In the genomic region with DNA sequence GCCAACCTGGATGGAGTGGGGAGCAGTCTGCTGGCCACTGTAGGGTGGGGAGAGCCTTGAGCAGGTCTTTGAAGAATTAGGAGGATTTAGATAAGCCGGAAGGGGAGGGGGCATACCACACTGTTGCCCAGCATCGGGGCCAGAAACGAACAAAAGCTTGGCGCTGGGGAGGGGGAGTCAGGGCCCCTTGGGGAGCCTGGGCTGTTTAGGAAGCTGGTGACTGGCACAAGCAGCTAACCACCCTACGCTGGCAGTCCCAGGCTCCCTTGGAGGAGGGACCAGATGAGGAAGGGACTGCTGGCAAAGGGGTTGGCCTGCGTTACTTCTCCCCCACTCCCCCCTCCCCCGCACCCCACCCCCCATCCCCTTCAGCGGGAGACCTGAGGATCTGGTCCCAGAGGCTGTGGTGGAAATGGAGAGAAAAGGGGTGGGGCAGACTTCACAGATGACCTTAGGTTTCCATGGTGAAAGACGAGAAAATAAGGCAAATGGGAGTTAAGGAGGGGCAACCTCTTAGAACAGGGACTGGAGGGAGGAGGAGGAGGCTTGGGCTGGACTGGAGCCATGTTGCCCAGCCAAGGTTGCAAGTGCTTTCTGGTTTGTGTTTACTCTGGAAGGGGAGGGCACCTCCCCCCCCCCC, we compare ENCODE assay signal across 8 mouse cellular contexts. TPM values are rescaled to one million over a fixed set of nuclear protein-coding genes. Genes with fewer than 3 reads are reported as not detected.
DNase-seq lines count a peak whose midpoint lies in the region; ATAC-seq and TF ChIP-seq lines count a peak whose summit lies in the region.

No protein-coding gene starts in this region.

- H3K9me3 ChIP-seq in heart, embryonic 12.5 days (replicated peaks), result no peaks in the 10 kb centered on the region

- peaks cover 91% of the 10 kb centered on the region for H3K79me2 ChIP-seq in macrophage (ENCODE audit: inconsistent target)

- 13% methylated on average over 9 of the region's 9 CpGs for WGBS in bone marrow, adult 2 months
- WGBS in heart, embryonic 12.5 days, result 5% methylated on average over 9 of the region's 9 CpGs
- WGBS in macrophage (ENCODE audit: missing documents), result 24% methylated on average over 6 of the region's 9 CpGs

- TF ChIP-seq POLR2A in bone marrow, adult 2 months (IDR thresholded peaks at IDR 0.05; ENCODE audit: borderline replicate concordance, control insufficient read depth, low read depth, low read length), result no peak

- peaks cover 13% of the 10 kb centered on the region for H3K4me1 ChIP-seq in bone marrow, adult 2 months (ENCODE audit: control insufficient read depth, insufficient read depth, low read length)
- H3K4me1 ChIP-seq in heart, embryonic 12.5 days (replicated peaks), result peaks cover 82% of the 10 kb centered on the region

- DNase-seq in adrenal gland, adult 2 months, result peak; percentile 65
- no peak for DNase-seq in adrenal gland, postnatal 4 days (ENCODE audit: low spot score in 2 of 2)
- DNase-seq in kidney, postnatal 10 days, result peak; percentile 69
- DNase-seq in testis, postnatal 14 days (ENCODE audit: low spot score), result peak; percentile 46
- no peak for DNase-seq in left cerebral cortex, adult 8-10 months (ENCODE audit: low spot score in 2 of 2)

- H3K4me3 ChIP-seq in bone marrow, adult 2 months (replicated peaks; ENCODE audit: control insufficient read depth, low read depth, low read length), result peak overlapping the region; percentile 27
- peak overlapping the region; percentile 29 for H3K4me3 ChIP-seq in heart, embryonic 12.5 days
- no peak overlapping the region for H3K4me3 ChIP-seq in macrophage (ENCODE audit: inconsistent target)

- peak overlapping the region; percentile 95 for H3K27ac ChIP-seq in bone marrow, adult 2 months (ENCODE audit: control insufficient read depth, insufficient read depth, low read depth, low read length, poor library complexity)
- H3K27ac ChIP-seq in heart, embryonic 12.5 days (ENCODE audit: poor library complexity, severe bottlenecking), result peak overlapping the region; percentile 88
- peak overlapping the region; percentile 94 for H3K27ac ChIP-seq in macrophage

- peaks cover 19% of the 10 kb centered on the region; the same call in 1 of the 2 replicates for H3K36me3 ChIP-seq in heart, embryonic 12.5 days
- H3K36me3 ChIP-seq in macrophage (ENCODE audit: inconsistent target), result peaks cover 12% of the 10 kb centered on the region; the same call in 1 of the 2 replicates

- H3K9ac ChIP-seq in heart, embryonic 12.5 days, result peak overlapping the region; percentile 64

- peak overlapping the region; percentile 65 for H3K4me2 ChIP-seq in heart, embryonic 12.5 days

- no peak for TF ChIP-seq CTCF in bone marrow, adult 2 months (IDR thresholded peaks at IDR 0.05; ENCODE audit: control insufficient read depth, insufficient read depth, low read length)

- H3K27me3 ChIP-seq in heart, embryonic 12.5 days (replicated peaks), result no peaks in the 10 kb centered on the region

- peak; percentile 46 for ATAC-seq in heart, embryonic 12.5 days (ENCODE audit: insufficient number of reproducible peaks, low FRiP score)

RNA-seq across cellular contexts. Expression of a gene that starts 7.8 kb away (rescaled TPM):
- total RNA-seq in adrenal gland, adult 2 months (2021), result 10 to 100 TPM; 62.1 to 69.2 TPM
- polyA plus RNA-seq in adrenal gland, adult 2 months (2012; rRNA removed), result 80.7 and 83.2 TPM in 2 replicates
- 10 to 100 TPM; 87.3 to 91.7 TPM for total RNA-seq in adrenal gland, postnatal 4 days (2021)
- 60.7 and 72.8 TPM in 2 replicates for polyA plus RNA-seq in bone marrow, adult 2 months (2011; ENCODE audit: insufficient read depth, insufficient read length, low replicate concordance, missing spikeins)
- polyA plus RNA-seq in heart, embryonic 12.5 days (2016; fragmentation: Nextera tagmentation; extraction: Ambion mirVana), result 66.9 and 69.7 TPM in 2 replicates
- 100 to 1,000 TPM in 19 of 26 experiments, 10 to 100 TPM in 7; 48.3 to 365 (median 123) TPM for total RNA-seq in macrophage (2018; cell fraction: chromatin; rRNA removed)
- total RNA-seq in macrophage (2018; cell fraction: cytosol; rRNA removed), result 100 to 1,000 TPM in 1 of 26 experiments, 10 to 100 TPM in 25; 45.5 to 118 (median 57.3) TPM
- 100 to 1,000 TPM in 21 of 26 experiments, 10 to 100 TPM in 5; 67.6 to 296 (median 126) TPM for total RNA-seq in macrophage (2018; cell fraction: nucleus; rRNA removed)
- 28.7 to 50.9 TPM (median 35.8 TPM) in 3 replicates for polyA plus RNA-seq in macrophage (2018)
- 10 to 100 TPM; 21.2 to 30.9 (median 27.5) TPM for total RNA-seq in left cerebral cortex, adult 8-10 months (2022)

Comparison
In these comparisons a context has a peak if more than half of its experiments do, and no peak if none do; other contexts are left out.
1. DNase-seq: peak in adrenal gland, adult 2 months (single experiment), kidney, postnatal 10 days (single experiment) and testis, postnatal 14 days (single experiment); none in adrenal gland, postnatal 4 days (0 of 2) and left cerebral cortex, adult 8-10 months (0 of 2).
2. Peak in every context shown above with its lines, with median percentiles within 50 percentile points of each other: H3K27ac ChIP-seq.